Mouse (Mus musculus): ENCODE measurements at regions not wholly inside any gene's neighbourhood (a gene's known extent, or its start where the extent isn't known, plus 50 kb on each side); places are given as distances from the start of the nearest gene placed in this dataset.
A peak's percentile ranks its signal among the peaks of the same experiment; 100 is the strongest.

GRCm38 (mm10) chr13:60004611-60005010 is 172.6 kb downstream of the Gas1 start:
- no peak for DNase-seq (ENCODE audit: low spot score)

- no peak for DNase-seq (ENCODE audit: low spot score)
Measured at GRCm38 (mm10) chr13:60002098-60002497, 175.1 kb downstream of the Gas1 start.

GRCm38 (mm10) chr13:60001637-60002036 is 175.5 kb downstream of the Gas1 start:
- DNase-seq (ENCODE audit: low spot score), result no peak

GRCm38 (mm10) chr13:60000618-60001347 is 176.4 kb downstream of the Gas1 start:
- DNase-seq (ENCODE audit: low spot score), result no peak

- DNase-seq (ENCODE audit: low spot score), result no peak
Measured at GRCm38 (mm10) chr13:59997431-59997830, 174.5 kb upstream of the Tut7 start.

GRCm38 (mm10) chr13:59996146-59996814 is 173.3 kb upstream of the Tut7 start:
- DNase-seq (ENCODE audit: low spot score), result no peak

GRCm38 (mm10) chr13:59992780-59993501 is 170.0 kb upstream of the Tut7 start:
- peak; percentile 64 for DNase-seq (ENCODE audit: low spot score)

GRCm38 (mm10) chr13:59992346-59992745 is 169.4 kb upstream of the Tut7 start:
- no peak for DNase-seq (ENCODE audit: low spot score)

- DNase-seq (ENCODE audit: low spot score), result no peak
Measured at GRCm38 (mm10) chr13:59990402-59991280, 167.7 kb upstream of the Tut7 start.

GRCm38 (mm10) chr13:59988393-59988965 is 165.5 kb upstream of the Tut7 start:
- no peak for DNase-seq (ENCODE audit: low spot score)

GRCm38 (mm10) chr13:59976425-59976824 is 153.5 kb upstream of the Tut7 start:
- DNase-seq (ENCODE audit: low spot score), result no peak

GRCm38 (mm10) chr13:59972093-59972427 is 149.1 kb upstream of the Tut7 start:
- no peak for DNase-seq (ENCODE audit: low spot score)

GRCm38 (mm10) chr13:59971231-59972092 is 148.5 kb upstream of the Tut7 start:
- peak; percentile 67 for DNase-seq (ENCODE audit: low spot score)

GRCm38 (mm10) chr13:59970430-59970829 is 147.5 kb upstream of the Tut7 start:
- no peak for DNase-seq (ENCODE audit: low spot score)

GRCm38 (mm10) chr13:59969484-59969883 is 146.5 kb upstream of the Tut7 start:
- no peak for DNase-seq (ENCODE audit: low spot score)

GRCm38 (mm10) chr13:59968584-59969240 is 145.8 kb upstream of the Tut7 start:
- no peak for DNase-seq (ENCODE audit: low spot score)

GRCm38 (mm10) chr13:59966535-59967255 is 143.7 kb upstream of the Tut7 start:
- no peak for DNase-seq (ENCODE audit: low spot score)

GRCm38 (mm10) chr13:59964981-59965380 is 142.0 kb upstream of the Tut7 start:
- DNase-seq (ENCODE audit: low spot score), result no peak
